Mouse (Mus musculus): ENCODE results near the gene Tnr.

GRCm38 (mm10) chr1:159854261-159854660 is 330.7 kb downstream of the Tnr start:
- TF ChIP-seq POLR2A (IDR thresholded peaks at IDR 0.05; ENCODE audit: control insufficient read depth, extremely low read depth, insufficient read depth, low read length, poor library complexity) (no peak), CTCF (IDR thresholded peaks at IDR 0.05; ENCODE audit: borderline replicate concordance, control insufficient read depth, extremely low read depth, insufficient read depth, low read length, poor library complexity) (no peak)
